Mouse (Mus musculus) testis, adult 2 months (tissue): Measurements from ENCODE around the gene Hspd1. TPM values are rescaled to one million over a fixed set of nuclear protein-coding genes. Genes with fewer than 3 reads are reported as not detected.

Experiments used
- H3K27ac ChIP-seq: fragments of 200-500 bp; 2 replicates; pipeline ENCODE4 v1.5.1; 2012; ENCODE audit warnings: low read depth, low read length; ENCODE audit not compliant: control insufficient read depth, insufficient read depth
- H3K27me3 ChIP-seq: fragments of 200-500 bp; 2 replicates; pipeline ENCODE4 v1.6.1; 2012; ENCODE audit warnings: mild to moderate bottlenecking, low read length, moderate library complexity; ENCODE audit not compliant: control insufficient read depth, insufficient read depth
- H3K36me3 ChIP-seq: fragments of 200-500 bp; 2 replicates; pipeline ENCODE4 v1.6.1; 2012; ENCODE audit warnings: mild to moderate bottlenecking, low read length; ENCODE audit not compliant: control insufficient read depth, insufficient read depth
- H3K4me1 ChIP-seq: fragments of 200-500 bp; 2 replicates; pipeline ENCODE4 v1.6.1; 2012; ENCODE audit warnings: low read length; ENCODE audit not compliant: control insufficient read depth, insufficient read depth
- H3K4me3 ChIP-seq: fragments of 200-500 bp; 2 replicates; pipeline ENCODE4 v1.5.1; 2012; ENCODE audit warnings: low read depth, mild to moderate bottlenecking, low read length, moderate library complexity, mixed read lengths; ENCODE audit not compliant: control insufficient read depth
- CTCF ChIP-seq: fragments of 200-500 bp; IDR thresholded peaks from 2 replicates; pipeline ENCODE4 v1.5.1; 2012; ENCODE audit warnings: low read depth, mild to moderate bottlenecking, inconsistent platforms, low read length, moderate library complexity; ENCODE audit not compliant: control insufficient read depth, insufficient read depth, insufficient replicate concordance
- POLR2A ChIP-seq: fragments of 200-500 bp; IDR thresholded peaks from 2 replicates; pipeline ENCODE4 v1.6.1; 2012; ENCODE audit warnings: low read depth, mild to moderate bottlenecking, inconsistent platforms, low read length, moderate library complexity; ENCODE audit not compliant: control insufficient read depth
- polyA plus RNA-seq: library from polyadenylated mRNA; depleted of rRNA; stranded (reverse); fragments of >200 nt; gene quantifications from 2 replicates; pipeline ENCODE4 v1.2.3, GENCODE M21; 2012; rRNA removed

Hspd1 gene
- polyA plus RNA-seq = 10.3 and 12.8 TPM in 2 replicates

DNA sequence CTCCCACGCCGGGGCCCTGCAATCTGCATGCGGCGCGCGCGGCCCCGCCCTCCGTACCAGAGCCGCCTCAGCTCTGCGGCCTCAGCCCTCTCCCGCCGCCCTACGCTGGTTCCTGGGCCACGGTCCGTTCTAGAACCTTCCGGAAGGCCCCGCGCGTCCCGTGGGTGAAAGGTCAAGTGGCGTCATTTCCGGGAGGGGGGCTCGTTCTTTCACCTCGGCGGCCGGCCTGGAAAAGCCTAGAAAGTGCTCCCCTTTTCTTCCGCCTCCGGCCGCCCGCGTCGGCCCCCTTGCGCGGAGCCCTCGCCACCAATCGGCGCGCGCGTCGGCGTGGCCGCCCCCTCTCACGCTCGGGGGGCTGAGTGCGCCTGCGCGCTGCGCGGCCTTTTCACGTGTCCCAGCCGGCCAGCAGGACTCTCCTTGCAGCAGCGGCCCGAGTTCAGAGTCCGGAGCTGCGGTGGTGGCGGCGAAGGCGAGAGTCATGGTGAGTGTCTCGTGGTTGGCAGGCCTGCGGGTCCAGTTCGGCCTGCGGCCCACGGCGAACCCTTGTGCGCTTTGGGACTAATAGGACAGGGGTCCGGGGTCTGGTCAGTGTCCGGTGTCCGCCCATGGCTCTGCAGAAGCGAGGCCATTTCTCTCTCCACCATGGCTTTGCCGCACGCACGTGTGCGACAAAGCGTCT is at the start of gene Hspd1, which contains the start of gene Hspe1:
Gene Hspd1 (minus strand): TSS at position 312 of the 679 bp plus-strand sequence.
Gene Hspe1 (plus strand): TSS at position 201 of the 679 bp plus-strand sequence.
- TF ChIP-seq POLR2A = peak; percentile 90
- no peak for TF ChIP-seq CTCF
- no peaks in the 10 kb centered on the region for H3K27me3 ChIP-seq
- peak within 1 kb of the TSS; percentile 96 for H3K27ac ChIP-seq
- peaks cover 19% of the 10 kb centered on the region for H3K4me1 ChIP-seq
- no peaks in the 10 kb centered on the region; the same call in 1 of the 2 replicates for H3K36me3 ChIP-seq
- H3K4me3 ChIP-seq = peak within 1 kb of the TSS; percentile 99

DNA sequence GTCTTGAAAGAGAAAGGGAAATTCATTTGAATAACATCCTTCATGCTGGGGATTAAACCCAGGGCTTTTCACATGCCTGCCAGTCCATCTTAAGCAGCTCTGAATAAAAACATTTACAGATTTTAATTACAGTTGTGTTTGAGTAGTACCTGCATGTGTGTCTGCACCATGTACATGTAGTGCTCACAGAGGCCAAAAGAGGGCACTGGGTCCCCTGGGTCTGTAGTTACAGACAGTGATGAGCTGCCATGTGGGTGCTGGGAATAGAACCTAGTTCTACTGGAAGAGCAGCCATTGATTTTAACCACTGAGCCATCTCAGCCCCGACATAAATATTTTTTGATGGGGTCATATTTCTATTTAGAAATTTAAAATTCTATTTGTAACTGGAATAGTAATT is 47.8 kb upstream of the Hspd1 start:
- H3K4me3 ChIP-seq = no peak overlapping the region
- no peaks in the 10 kb centered on the region for H3K36me3 ChIP-seq
- no peak for TF ChIP-seq CTCF
- TF ChIP-seq POLR2A = no peak
- no peaks in the 10 kb centered on the region; the same call in 1 of the 2 replicates for H3K4me1 ChIP-seq
- no peaks in the 10 kb centered on the region for H3K27me3 ChIP-seq
- H3K27ac ChIP-seq = no peak overlapping the region

DNA sequence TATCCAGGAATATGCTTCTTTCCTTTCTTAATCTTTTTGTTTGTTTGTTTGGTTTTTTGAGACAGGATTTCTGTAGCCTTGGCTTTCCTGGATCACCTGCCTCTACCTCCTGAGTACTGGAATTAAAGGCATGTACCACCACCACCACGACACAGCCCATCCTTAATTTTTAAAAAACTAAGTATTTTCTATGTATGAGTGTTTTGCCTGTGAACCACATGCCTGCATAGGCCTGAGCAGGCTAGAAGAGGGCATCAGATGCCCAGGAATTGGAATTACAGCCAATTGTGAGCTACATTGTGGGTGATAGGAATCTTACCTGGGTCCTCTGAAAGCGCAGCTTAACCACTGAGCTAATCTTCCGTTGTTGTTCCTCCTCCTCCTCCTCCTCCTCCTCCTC is 46.3 kb upstream of the Hspd1 start:
- no peaks in the 10 kb centered on the region for H3K36me3 ChIP-seq
- no peak overlapping the region for H3K27ac ChIP-seq
- H3K27me3 ChIP-seq = no peaks in the 10 kb centered on the region
- TF ChIP-seq CTCF (no peak), POLR2A (no peak)
- H3K4me3 ChIP-seq = no peak overlapping the region
- peaks cover 1% of the 10 kb centered on the region for H3K4me1 ChIP-seq

- TF ChIP-seq CTCF (no peak), POLR2A (no peak)
- Histone ChIP-seq H3K4me3 (no peak overlapping the region), H3K27me3 (no peaks in the 10 kb centered on the region), H3K27ac (no peak overlapping the region), H3K4me1 (peaks cover 2% of the 10 kb centered on the region), H3K36me3 (no peaks in the 10 kb centered on the region)
Measured at GRCm38 (mm10) chr1:55133173-55133572, 45.1 kb upstream of the Hspd1 start.

GRCm38 (mm10) chr1:55132308-55132707 is 44.3 kb upstream of the Hspd1 start:
- peaks cover 7% of the 10 kb centered on the region for H3K4me1 ChIP-seq
- H3K36me3 ChIP-seq = no peaks in the 10 kb centered on the region
- no peak overlapping the region for H3K4me3 ChIP-seq
- TF ChIP-seq CTCF = no peak
- no peaks in the 10 kb centered on the region for H3K27me3 ChIP-seq
- no peak overlapping the region for H3K27ac ChIP-seq

GRCm38 (mm10) chr1:55131424-55132014 is 43.5 kb upstream of the Hspd1 start:
- Histone ChIP-seq H3K27me3 (no peaks in the 10 kb centered on the region), H3K36me3 (no peaks in the 10 kb centered on the region), H3K4me3 (peak overlapping the region; percentile 96), H3K4me1 (peaks cover 9% of the 10 kb centered on the region), H3K27ac (peak overlapping the region; percentile 91)
- TF ChIP-seq CTCF (no peak), POLR2A (no peak)

DNA sequence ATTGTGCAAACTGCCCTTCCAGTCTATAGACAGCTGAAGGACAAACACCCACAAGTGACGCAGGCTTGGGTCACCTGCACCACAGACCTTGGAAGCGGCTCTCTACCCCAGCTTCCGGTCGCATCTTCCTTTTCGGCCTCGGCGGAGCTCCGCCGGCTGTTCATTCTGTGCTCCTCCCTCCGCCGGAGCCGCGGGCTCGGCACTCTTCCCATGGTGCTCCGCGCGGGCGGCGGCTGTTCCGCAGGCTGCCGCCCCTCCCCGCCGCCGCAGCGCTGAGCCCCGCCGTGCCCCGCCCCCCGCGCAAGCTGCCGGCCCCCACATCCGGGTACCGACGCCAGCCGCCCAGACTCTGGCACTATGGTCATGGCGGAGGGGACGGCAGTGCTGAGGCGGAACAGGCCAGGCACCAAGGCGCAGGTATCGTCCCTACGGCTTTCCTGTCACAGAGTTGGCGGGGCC is 42.9 kb upstream of the Hspd1 start, which contains the start of gene Mob4:
Gene Mob4 (plus strand): TSS at position 289 of the 459 bp plus-strand sequence.
- Histone ChIP-seq H3K4me1 (peaks cover 9% of the 10 kb centered on the region), H3K4me3 (peak within 1 kb of the TSS; percentile 96), H3K36me3 (no peaks in the 10 kb centered on the region), H3K27me3 (no peaks in the 10 kb centered on the region), H3K27ac (peak within 1 kb of the TSS; percentile 91)
- TF ChIP-seq CTCF = no peak
- peak; percentile 93 for TF ChIP-seq POLR2A
